30 mouse cellular contexts compared by ENCODE assay signal in genomic region chr14:29712621-29713020, GRCm38 (mm10). TPM values are rescaled to one million over a fixed set of nuclear protein-coding genes. Genes with fewer than 3 reads are reported as not detected.
A peak's percentile ranks its signal among the peaks of the same experiment; 100 is the strongest.
DNase-seq lines count a peak whose midpoint lies in the region; ATAC-seq lines count a peak whose summit lies in the region.
"Had no signal": no experiment of that assay in that cellular context is flagged by ENCODE, and none has a peak within 500 bp of the region (broad histone marks: within the 10 kb centered on the region; RNA-seq: fewer than 3 reads in every experiment).

No protein-coding gene starts in this region.

- no peak for ATAC-seq in kidney, embryonic 16.5 days (ENCODE audit: low FRiP score, low TSS enrichment)
- ATAC-seq: forebrain, embryonic 14.5 days; intestine, postnatal 0 days; midbrain, embryonic 15.5 days; Patski had no signal

- H3K9ac ChIP-seq in kidney, embryonic 16.5 days (replicated peaks; ENCODE audit: low read length): no peak overlapping the region
- H3K9ac ChIP-seq: embryonic facial prominence, embryonic 12.5 days; hindbrain, embryonic 14.5 days; limb, embryonic 13.5 days; lung, embryonic 15.5 days; midbrain, embryonic 15.5 days had no signal

- H3K27me3 ChIP-seq in kidney, embryonic 16.5 days (ENCODE audit: insufficient read depth, low read length): peaks cover 6% of the 10 kb centered on the region
- H3K27me3 ChIP-seq: midbrain, embryonic 15.5 days had no signal

- H3K4me1 ChIP-seq in kidney, embryonic 16.5 days (ENCODE audit: insufficient read depth, low read length): no peaks in the 10 kb centered on the region
- H3K4me1 ChIP-seq: embryonic facial prominence, embryonic 12.5 days; limb, embryonic 13.5 days; lung, embryonic 15.5 days had no signal

- WGBS in kidney, embryonic 16.5 days: 75% methylated on average over 3 of the region's 3 CpGs

- no peak overlapping the region for H3K4me3 ChIP-seq in kidney, embryonic 16.5 days (ENCODE audit: low read length)
- H3K4me3 ChIP-seq: embryonic facial prominence, embryonic 12.5 days; layer of hippocampus, adult 2 months; limb, embryonic 13.5 days; lung, embryonic 15.5 days; midbrain, embryonic 10.5 days; midbrain, embryonic 15.5 days had no signal

- no peak overlapping the region for H3K27ac ChIP-seq in kidney, embryonic 16.5 days (ENCODE audit: low read length)
- H3K27ac ChIP-seq: embryonic facial prominence, embryonic 12.5 days; hindbrain, embryonic 14.5 days; layer of hippocampus, adult 2 months; limb, embryonic 13.5 days; lung, embryonic 15.5 days; midbrain, embryonic 10.5 days; midbrain, embryonic 15.5 days had no signal

- H3K9me3 ChIP-seq in kidney, embryonic 16.5 days (ENCODE audit: low read length): no peaks in the 10 kb centered on the region
- H3K9me3 ChIP-seq: embryonic facial prominence, embryonic 12.5 days; limb, embryonic 13.5 days; lung, embryonic 15.5 days; midbrain, embryonic 10.5 days; midbrain, embryonic 15.5 days had no signal

- H3K4me2 ChIP-seq in kidney, embryonic 16.5 days (replicated peaks; ENCODE audit: low read depth, low read length): no peak overlapping the region
- H3K4me2 ChIP-seq: embryonic facial prominence, embryonic 12.5 days; heart, embryonic 11.5 days; hindbrain, embryonic 14.5 days; limb, embryonic 13.5 days; liver, embryonic 11.5 days; lung, embryonic 15.5 days; midbrain, embryonic 15.5 days had no signal

- intact Hi-C loops in heart, postnatal 36 days (cut with DNase I): no loop called here

- DNase-seq in adrenal gland, adult 2 months: peak; percentile 25
- DNase-seq in adrenal gland, adult 18-20 months (ENCODE audit: low spot score in 2 of 2): no peak
- peak; percentile 46 for DNase-seq in heart, adult 11 months
- no peak for DNase-seq in heart, postnatal 36 days
- DNase-seq in cerebellum, postnatal 10 days: peak; percentile 30 to 69
- no peak for DNase-seq in frontal cortex, postnatal 25 days (ENCODE audit: low spot score in 2 of 2)
- DNase-seq: embryo, embryonic 11 days; gastrocnemius, postnatal 25 days; heart, adult 18-20 months; heart, postnatal 4 days; kidney, adult 9 months; kidney, postnatal 14 days; spleen, adult 18-20 months; thymus, postnatal 14 days had no signal

- no peaks in the 10 kb centered on the region for H3K36me3 ChIP-seq in kidney, embryonic 16.5 days (ENCODE audit: insufficient read depth, low read length)
- H3K36me3 ChIP-seq: embryonic facial prominence, embryonic 12.5 days; G1E; limb, embryonic 13.5 days; lung, embryonic 15.5 days; midbrain, embryonic 10.5 days; midbrain, embryonic 15.5 days had no signal

RNA-seq across cellular contexts. Expression of gene Cacna2d3, which starts 9.0 kb away (rescaled TPM):
- 1 to 10 TPM; 2.7 TPM for total RNA-seq in adrenal gland, adult 2 months (2021)
- polyA plus RNA-seq in adrenal gland, adult 2 months (2012; rRNA removed): 0.67 and 0.74 TPM in 2 replicates
- total RNA-seq in adrenal gland, adult 18-20 months (2021): 1 to 10 TPM; 3.1 to 3.7 TPM
- 1 to 10 TPM in 1 of 2 experiments, under 1 TPM in 1; 0.47 to 1.2 TPM for total RNA-seq in heart, postnatal 36 days (2021)
- polyA plus RNA-seq in kidney, embryonic 16.5 days (2015; fragmentation: Nextera tagmentation; extraction: Ambion mirVana): 2.0 and 2.8 TPM in 2 replicates
- total RNA-seq: megakaryocyte progenitor cell, adult 5-6 weeks; neutrophil, adult 5-6 weeks had no signal
- polyA plus RNA-seq: G1E had no signal

Comparison
In these comparisons a context has a peak if more than half of its experiments do, and no peak if none do; other contexts are left out.
1. DNase-seq: peak in adrenal gland, adult 2 months (single experiment), heart, adult 11 months (single experiment) and cerebellum, postnatal 10 days (2 of 2); none in adrenal gland, adult 18-20 months (0 of 2), heart, postnatal 36 days (0 of 2) and frontal cortex, postnatal 25 days (0 of 2).